Mouse (Mus musculus): ENCODE results near the gene Clec12b.

The Clec12b gene

GRCm38 (mm10) chr6:129385774-129386173 lies at the start of gene Clec12b:
TSS of gene Clec12b (minus strand) at chr6:129385874.
- no peak for DNase-seq (ENCODE audit: low spot score in 2 of 2)

GRCm38 (mm10) chr6:129434239-129434638 lies 48.6 kb upstream of the Clec12b start:
- DNase-seq (ENCODE audit: low spot score in 2 of 2), result no peak

GRCm38 (mm10) chr6:129427281-129427680 lies 41.6 kb upstream of the Clec12b start:
- DNase-seq (ENCODE audit: low spot score in 2 of 2), result no peak

- DNase-seq (ENCODE audit: low spot score in 2 of 2), result no peak
Measured at GRCm38 (mm10) chr6:129425812-129426211, 40.1 kb upstream of the Clec12b start.

- DNase-seq (ENCODE audit: low spot score in 2 of 2), result no peak
Measured at GRCm38 (mm10) chr6:129425217-129425616, 39.5 kb upstream of the Clec12b start.

- peak; percentile 51 to 71 for DNase-seq (ENCODE audit: low spot score in 2 of 2)
Measured at GRCm38 (mm10) chr6:129423734-129424072, 38.0 kb upstream of the Clec12b start.

GRCm38 (mm10) chr6:129423040-129423733 lies 37.5 kb upstream of the Clec12b start:
- no peak for DNase-seq (ENCODE audit: low spot score in 2 of 2)

- DNase-seq (ENCODE audit: low spot score in 2 of 2), result no peak
Measured at GRCm38 (mm10) chr6:129422311-129422710, 36.6 kb upstream of the Clec12b start.

- DNase-seq (ENCODE audit: low spot score in 2 of 2), result no peak
Measured at GRCm38 (mm10) chr6:129414177-129414576, 28.5 kb upstream of the Clec12b start.

- DNase-seq (ENCODE audit: low spot score in 2 of 2), result no peak
Measured at GRCm38 (mm10) chr6:129408562-129408961, 22.9 kb upstream of the Clec12b start, which contains the start of gene Clec9a. TSS of gene Clec9a (plus strand) at chr6:129408862.

- no peak for DNase-seq (ENCODE audit: low spot score in 2 of 2)
Measured at GRCm38 (mm10) chr6:129407324-129407723, 21.6 kb upstream of the Clec12b start.

GRCm38 (mm10) chr6:129405999-129406398 lies 20.3 kb upstream of the Clec12b start:
- DNase-seq (ENCODE audit: low spot score in 2 of 2), result no peak

GRCm38 (mm10) chr6:129403391-129403790 lies 17.7 kb upstream of the Clec12b start:
- no peak for DNase-seq (ENCODE audit: low spot score in 2 of 2)

- no peak for DNase-seq (ENCODE audit: low spot score in 2 of 2)
Measured at GRCm38 (mm10) chr6:129402404-129402803, 16.7 kb upstream of the Clec12b start.

GRCm38 (mm10) chr6:129399945-129400344 lies 14.3 kb upstream of the Clec12b start:
- DNase-seq (ENCODE audit: low spot score in 2 of 2), result no peak

- no peak for DNase-seq (ENCODE audit: low spot score in 2 of 2)
Measured at GRCm38 (mm10) chr6:129396997-129397396, 11.3 kb upstream of the Clec12b start, which contains the start of gene Clec1b. TSS of gene Clec1b (plus strand) at chr6:129397297.

GRCm38 (mm10) chr6:129393732-129394131 lies 8.1 kb upstream of the Clec12b start:
- DNase-seq (ENCODE audit: low spot score in 2 of 2), result no peak

GRCm38 (mm10) chr6:129393087-129393720 lies 7.5 kb upstream of the Clec12b start:
- no peak for DNase-seq (ENCODE audit: low spot score in 2 of 2)

- no peak for DNase-seq (ENCODE audit: low spot score in 2 of 2)
Measured at GRCm38 (mm10) chr6:129385000-129385399, 674 bp downstream of the Clec12b start.

- no peak for DNase-seq (ENCODE audit: low spot score in 2 of 2)
Measured at GRCm38 (mm10) chr6:129383466-129383865, 2.2 kb downstream of the Clec12b start.

- DNase-seq (ENCODE audit: low spot score in 2 of 2), result no peak
Measured at GRCm38 (mm10) chr6:129381736-129382135, 3.9 kb downstream of the Clec12b start.

GRCm38 (mm10) chr6:129380454-129380853 lies 5.2 kb downstream of the Clec12b start:
- DNase-seq (ENCODE audit: low spot score in 2 of 2), result no peak

- no peak for DNase-seq (ENCODE audit: low spot score in 2 of 2)
Measured at GRCm38 (mm10) chr6:129374937-129375471, 10.7 kb downstream of the Clec12b start.
